Mouse (Mus musculus): ENCODE data around the gene Nup210l.
A peak's percentile ranks its signal among the peaks of the same experiment; 100 is the strongest.

Nup210l gene

GRCm38 (mm10) chr3:90103938-90104337, at the start of gene Nup210l:
TSS of gene Nup210l (plus strand) at chr3:90104132.
- DNase-seq: no peak

- no peak for DNase-seq
Measured at GRCm38 (mm10) chr3:90061549-90061948, 42.4 kb upstream of the Nup210l start.

- DNase-seq: no peak
Measured at GRCm38 (mm10) chr3:90062539-90062938, 41.4 kb upstream of the Nup210l start.

- DNase-seq: no peak
Measured at GRCm38 (mm10) chr3:90064383-90064782, 39.5 kb upstream of the Nup210l start.

GRCm38 (mm10) chr3:90065553-90065952, 38.4 kb upstream of the Nup210l start:
- peak; percentile 43 to 66 for DNase-seq

- no peak for DNase-seq
Measured at GRCm38 (mm10) chr3:90067851-90068250, 36.1 kb upstream of the Nup210l start.

- no peak for DNase-seq
Measured at GRCm38 (mm10) chr3:90069688-90070087, 34.2 kb upstream of the Nup210l start.

GRCm38 (mm10) chr3:90072294-90072693, 31.6 kb upstream of the Nup210l start, which contains the start of gene Tpm3:
TSS of gene Tpm3 (plus strand) at chr3:90072649.
- no peak for DNase-seq

GRCm38 (mm10) chr3:90076921-90077716, 26.8 kb upstream of the Nup210l start:
- DNase-seq: peak; percentile 80 to 91

- no peak for DNase-seq
Measured at GRCm38 (mm10) chr3:90078224-90078623, 25.7 kb upstream of the Nup210l start.

- DNase-seq: peak; percentile 97 to 98
Measured at GRCm38 (mm10) chr3:90079133-90079762, 24.7 kb upstream of the Nup210l start.

GRCm38 (mm10) chr3:90079763-90080497, 24.0 kb upstream of the Nup210l start:
- peak; percentile 69 to 85 for DNase-seq

GRCm38 (mm10) chr3:90080498-90080863, 23.5 kb upstream of the Nup210l start:
- no peak for DNase-seq

GRCm38 (mm10) chr3:90081365-90082240, 22.3 kb upstream of the Nup210l start:
- DNase-seq: peak in 1 of 2 experiments; percentile 47

- DNase-seq: peak in 1 of 2 experiments; percentile 52
Measured at GRCm38 (mm10) chr3:90083034-90083433, 20.9 kb upstream of the Nup210l start.

- DNase-seq: no peak
Measured at GRCm38 (mm10) chr3:90083698-90084324, 20.1 kb upstream of the Nup210l start.

GRCm38 (mm10) chr3:90084790-90085189, 19.1 kb upstream of the Nup210l start:
- no peak for DNase-seq

GRCm38 (mm10) chr3:90085281-90085680, 18.7 kb upstream of the Nup210l start:
- peak in 1 of 2 experiments; percentile 38 for DNase-seq

GRCm38 (mm10) chr3:90086068-90086467, 17.9 kb upstream of the Nup210l start:
- DNase-seq: no peak

- DNase-seq: no peak
Measured at GRCm38 (mm10) chr3:90088617-90089016, 15.3 kb upstream of the Nup210l start.

GRCm38 (mm10) chr3:90090892-90091291, 13.0 kb upstream of the Nup210l start:
- no peak for DNase-seq

- DNase-seq: no peak
Measured at GRCm38 (mm10) chr3:90094453-90094852, 9.5 kb upstream of the Nup210l start.
